Mouse (Mus musculus): Measurements from ENCODE around the gene Cdkl3. TPM values are rescaled to one million over a fixed set of nuclear protein-coding genes. Genes with fewer than 3 reads are reported as not detected.

The Cdkl3 gene
- polyA plus RNA-seq (2012; rRNA removed), result 9.9 and 12.7 TPM in 2 replicates

DNA sequence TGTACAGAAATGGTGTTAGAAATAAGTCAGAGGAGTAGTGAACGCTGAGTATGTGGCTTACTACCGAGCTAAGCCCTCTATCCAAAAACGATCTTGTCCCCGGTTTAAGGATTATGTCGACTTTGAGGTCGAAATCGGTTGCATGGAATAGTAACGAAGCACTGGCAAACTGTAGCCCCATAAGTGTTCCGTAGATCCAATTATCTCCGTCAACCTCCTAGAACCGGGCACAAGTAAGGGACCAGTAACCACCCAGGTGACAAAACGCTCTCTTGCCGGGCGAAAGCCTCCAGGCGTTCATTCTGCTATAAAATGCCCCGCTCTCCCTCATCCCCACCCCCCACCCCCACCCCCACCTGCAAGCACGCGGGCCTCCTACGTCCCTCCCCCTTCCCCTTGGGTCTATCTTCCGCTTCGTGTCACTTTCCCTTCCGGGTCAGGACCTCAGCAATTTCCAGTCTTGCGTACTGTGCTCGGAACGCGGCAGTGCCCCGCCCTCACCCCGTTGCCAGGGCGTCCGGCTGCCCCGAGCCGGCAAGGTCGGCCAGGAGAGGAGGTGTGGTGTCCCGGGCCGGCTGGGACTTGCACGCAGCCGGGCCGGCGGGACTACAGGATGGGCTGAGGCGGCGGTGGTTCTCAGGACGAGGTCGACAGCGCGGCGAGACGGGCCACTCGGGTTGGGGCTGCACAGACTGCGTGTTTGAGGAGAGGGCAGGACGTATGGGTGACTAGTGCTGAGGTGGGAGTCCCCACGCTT is at the start of gene Cdkl3:
Cdkl3 (plus strand) TSS at position 450 of the 757 bp plus-strand sequence.

DNA sequence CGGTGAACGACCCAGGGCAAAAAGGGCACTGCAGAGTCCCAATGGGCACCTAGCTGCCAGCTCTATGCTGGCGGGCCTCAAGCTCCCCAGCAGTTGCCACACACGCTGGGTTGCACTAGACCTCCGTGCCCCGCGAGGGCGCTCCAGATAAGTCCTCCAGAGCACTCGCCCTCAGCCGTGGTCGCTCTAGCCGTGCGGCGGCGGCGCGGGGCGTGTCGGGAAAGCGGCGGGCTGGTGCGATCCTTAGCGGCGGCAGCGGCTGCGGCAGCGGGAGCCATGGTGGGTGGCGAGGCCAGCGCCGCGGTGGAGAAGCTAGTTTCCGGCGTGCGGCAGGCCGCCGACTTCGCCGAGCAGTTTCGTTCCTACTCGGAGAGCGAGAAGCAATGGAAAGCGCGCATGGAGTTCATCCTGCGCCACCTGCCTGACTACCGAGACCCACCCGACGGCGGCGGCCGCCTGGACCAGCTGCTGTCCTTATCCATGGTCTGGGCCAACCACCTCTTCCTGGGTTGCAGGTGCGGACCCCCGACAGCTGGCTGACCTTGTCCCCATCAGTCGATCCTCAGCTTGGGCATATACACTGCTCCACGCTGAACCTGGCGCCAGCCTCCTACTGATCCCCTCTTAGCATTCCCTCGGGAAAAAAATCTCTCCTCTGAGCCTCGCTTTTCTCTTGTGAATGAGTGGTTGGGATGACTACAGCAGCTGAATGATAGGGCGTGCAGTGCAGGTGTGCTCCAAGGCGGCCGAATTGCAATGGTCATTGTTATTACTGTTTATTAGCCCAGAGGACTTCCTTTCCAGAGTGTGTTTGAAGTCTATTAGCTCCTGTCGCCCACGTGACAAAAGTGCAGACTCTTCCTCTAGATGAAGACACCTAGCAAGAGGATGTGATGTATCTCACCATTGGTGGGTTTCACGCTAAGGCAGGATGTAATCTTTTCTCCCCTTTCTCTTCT is 36.3 kb upstream of the Cdkl3 start, which contains the start of gene Cdkn2aipnl:
Cdkn2aipnl (plus strand) TSS at position 219 of the 959 bp plus-strand sequence.

DNA sequence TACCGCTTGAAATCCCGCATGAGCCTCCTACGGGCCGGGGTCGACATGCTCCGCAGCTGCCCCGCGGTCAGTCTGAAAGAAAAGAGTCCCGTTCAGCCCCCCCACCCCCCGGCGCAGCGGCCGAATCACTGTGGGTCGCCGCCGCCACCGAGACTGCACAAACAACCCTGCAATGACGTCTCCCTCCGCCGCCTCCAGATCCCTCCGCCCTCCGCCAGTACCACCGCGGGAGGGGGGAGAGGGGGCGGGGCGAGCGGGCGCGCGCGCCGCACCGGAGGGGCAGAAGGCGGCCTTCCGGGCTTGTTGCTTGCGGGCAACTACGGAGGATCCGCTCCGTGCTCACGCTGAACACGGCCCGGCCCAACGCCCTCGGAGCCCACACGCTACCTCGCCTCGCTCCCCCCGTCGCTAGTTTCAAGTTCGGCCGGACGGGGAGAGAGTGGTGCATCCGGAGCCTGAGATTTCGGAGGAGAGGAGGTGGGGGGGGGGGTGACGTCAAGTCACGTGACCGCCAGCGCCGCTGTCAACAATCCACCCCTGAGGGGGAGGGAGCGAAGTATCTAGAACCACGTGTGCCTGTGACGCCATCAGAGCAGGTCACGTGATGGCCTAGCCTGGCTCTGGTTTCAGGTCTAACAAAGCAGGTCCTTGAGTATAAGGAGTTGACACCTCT is 3.6 kb upstream of the Cdkl3 start, which contains the start of gene Ube2b:
Ube2b (minus strand) TSS at position 473 of the 673 bp plus-strand sequence.

DNA sequence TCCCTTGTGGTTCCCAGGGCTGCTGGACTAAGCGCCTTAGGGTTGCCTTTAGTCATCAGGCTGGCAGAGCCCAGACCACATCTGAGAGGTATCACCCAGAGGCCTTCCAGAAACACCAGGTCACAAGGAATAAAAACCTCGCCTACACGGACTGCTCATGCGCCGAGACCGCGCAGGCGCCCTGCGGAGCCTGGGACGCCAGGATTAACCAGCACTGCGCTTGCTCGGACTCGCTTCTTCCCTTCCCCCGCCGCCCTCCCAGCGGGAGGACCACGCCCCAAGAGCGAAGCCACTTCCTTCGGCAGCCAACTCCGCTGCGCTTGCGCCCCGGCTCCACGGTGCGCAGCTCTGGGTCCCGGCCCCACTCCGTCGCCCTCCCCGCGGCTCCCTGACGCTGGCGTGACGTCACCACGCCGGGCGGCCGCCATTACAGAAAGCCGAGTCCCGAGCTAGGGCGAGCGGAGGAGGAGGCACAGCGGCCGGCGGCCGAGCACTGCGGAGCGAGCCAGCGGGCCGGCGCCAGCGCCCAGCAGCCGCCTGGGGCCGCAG is 94.5 kb downstream of the Cdkl3 start, which contains the start of gene Ppp2ca:
Ppp2ca (plus strand) TSS at position 284 of the 549 bp plus-strand sequence.

Other genes starting within 250 kb of the Cdkl3 start
- 5.7 and 10.7 TPM in 2 replicates for gene Sec24a, start 240.6 kb upstream of the Cdkl3 start, polyA plus RNA-seq (2012; rRNA removed)
- gene Sar1b, start 240.5 kb upstream of the Cdkl3 start, polyA plus RNA-seq (2012; rRNA removed), result 40.0 and 64.0 TPM in 2 replicates
- gene Jade2, start 146.6 kb upstream of the Cdkl3 start, polyA plus RNA-seq (2012; rRNA removed), result 0.84 and 1.3 TPM in 2 replicates
- gene Cdkn2aipnl, start 36.6 kb upstream of the Cdkl3 start, polyA plus RNA-seq (2012; rRNA removed), result 45.7 and 62.2 TPM in 2 replicates
- 100 and 210 TPM in 2 replicates for gene Ube2b, start 3.5 kb upstream of the Cdkl3 start, polyA plus RNA-seq (2012; rRNA removed)
- 86.5 and 96.9 TPM in 2 replicates for gene Ppp2ca, start 94.5 kb downstream of the Cdkl3 start, polyA plus RNA-seq (2012; rRNA removed)
- gene Olfr1373, start 141.3 kb downstream of the Cdkl3 start, polyA plus RNA-seq (2012; rRNA removed), result not detected in 2 replicates
- gene Olfr1371, start 209.8 kb downstream of the Cdkl3 start, polyA plus RNA-seq (2012; rRNA removed), result not detected in 2 replicates
- gene Skp1a, start 227.8 kb downstream of the Cdkl3 start, polyA plus RNA-seq (2012; rRNA removed), result 235 and 307 TPM in 2 replicates